In genomic region chr14:31138897-31139429, GRCm38 (mm10) we compare ENCODE assay signal across 23 mouse cellular contexts. TPM values are rescaled to one million over a fixed set of nuclear protein-coding genes. Genes with fewer than 3 reads are reported as not detected.
DNase-seq lines count a peak whose midpoint lies in the region; ATAC-seq lines count a peak whose summit lies in the region.
"Had no signal": no experiment of that assay in that cellular context is flagged by ENCODE, and none has a peak within 500 bp of the region (broad histone marks: within the 10 kb centered on the region; RNA-seq: fewer than 3 reads in every experiment).

No protein-coding gene starts in this region.

- peak; percentile 1 for DNase-seq in adrenal gland, postnatal 25 days
- DNase-seq in adrenal gland, postnatal 10 days = no peak
- DNase-seq in heart, adult 8-10 months (ENCODE audit: low spot score) = no peak
- peak; percentile 2 for DNase-seq in ovary, adult 18-20 months (ENCODE audit: low spot score)
- no peak for DNase-seq in ovary, postnatal 10 days (ENCODE audit: low spot score)
- peak; percentile 16 for DNase-seq in lung, postnatal 25 days (ENCODE audit: low spot score)
- DNase-seq in hindbrain, embryonic 11.5 days (ENCODE audit: low spot score) = no peak
- DNase-seq: kidney, adult 9 months; right cerebral cortex, postnatal 14 days; spleen, adult 18-20 months; thymus, adult 18-20 months; thymus, postnatal 4 days had no signal

- no peaks in the 10 kb centered on the region for H3K27me3 ChIP-seq in heart, embryonic 13.5 days (replicated peaks)
- no peaks in the 10 kb centered on the region for H3K27me3 ChIP-seq in hindbrain, embryonic 11.5 days (ENCODE audit: control insufficient read depth, insufficient read depth, low read length)
- H3K27me3 ChIP-seq: embryonic facial prominence, embryonic 13.5 days; heart, embryonic 12.5 days; intestine, embryonic 15.5 days; limb, embryonic 12.5 days; midbrain, embryonic 13.5 days; neural tube, embryonic 12.5 days had no signal

- H3K9me3 ChIP-seq in heart, embryonic 13.5 days = 0 out of 2 replicates have a peak, but pooled peaks cover 5% of the 10 kb centered on the region
- no peaks in the 10 kb centered on the region for H3K9me3 ChIP-seq in hindbrain, embryonic 11.5 days (ENCODE audit: control insufficient read depth, low read length)
- H3K9me3 ChIP-seq: embryonic facial prominence, embryonic 13.5 days; heart, embryonic 12.5 days; intestine, embryonic 15.5 days; limb, embryonic 12.5 days; midbrain, embryonic 13.5 days; neural tube, embryonic 12.5 days had no signal

- peaks cover 99% of the 10 kb centered on the region for H3K36me3 ChIP-seq in heart, embryonic 13.5 days
- peaks cover 50% of the 10 kb centered on the region for H3K36me3 ChIP-seq in hindbrain, embryonic 11.5 days (ENCODE audit: control insufficient read depth, insufficient read depth, low read length)

- H3K27ac ChIP-seq in heart, embryonic 13.5 days (replicated peaks) = 0 out of 2 replicates have a peak overlapping the region, but pooled peaks have one; percentile 3
- H3K27ac ChIP-seq in hindbrain, embryonic 11.5 days (ENCODE audit: low read depth, low read length) = no peak overlapping the region
- H3K27ac ChIP-seq: embryonic facial prominence, embryonic 13.5 days; hindbrain, embryonic 14.5 days; intestine, embryonic 15.5 days; limb, embryonic 12.5 days; liver, embryonic 14.5 days; macrophage; midbrain, embryonic 13.5 days; neural tube, embryonic 12.5 days had no signal

- no peak overlapping the region for H3K9ac ChIP-seq in heart, embryonic 13.5 days
- H3K9ac ChIP-seq in hindbrain, embryonic 11.5 days (ENCODE audit: low read depth, low read length) = no peak overlapping the region
- H3K9ac ChIP-seq: embryonic facial prominence, embryonic 13.5 days; heart, embryonic 12.5 days; hindbrain, embryonic 14.5 days; intestine, embryonic 15.5 days; limb, embryonic 12.5 days; liver, embryonic 14.5 days; midbrain, embryonic 13.5 days; neural tube, embryonic 12.5 days had no signal

- H3K4me1 ChIP-seq in heart, embryonic 13.5 days = peaks cover 17% of the 10 kb centered on the region
- H3K4me1 ChIP-seq in hindbrain, embryonic 11.5 days (replicated peaks; ENCODE audit: control insufficient read depth, insufficient read depth, low read length) = no peaks in the 10 kb centered on the region; the same call in 1 of the 2 replicates
- H3K4me1 ChIP-seq: limb, embryonic 12.5 days; neural tube, embryonic 12.5 days had no signal

- no peak for ATAC-seq in heart, embryonic 13.5 days (ENCODE audit: extremely low read depth, insufficient number of reproducible peaks, low FRiP score, low TSS enrichment)
- ATAC-seq in hindbrain, embryonic 11.5 days (ENCODE audit: low FRiP score) = no peak
- ATAC-seq: CD4-positive, CD25-positive, alpha-beta regulatory T cell, adult 4 months; intestine, embryonic 15.5 days had no signal

- H3K4me2 ChIP-seq in heart, embryonic 13.5 days = no peak overlapping the region
- H3K4me2 ChIP-seq in hindbrain, embryonic 11.5 days (replicated peaks; ENCODE audit: low read depth, low read length) = no peak overlapping the region
- H3K4me2 ChIP-seq: embryonic facial prominence, embryonic 13.5 days; heart, embryonic 12.5 days; hindbrain, embryonic 14.5 days; intestine, embryonic 15.5 days; limb, embryonic 12.5 days; midbrain, embryonic 13.5 days; neural tube, embryonic 12.5 days had no signal

- 87% methylated on average over 9 of the region's 9 CpGs for WGBS in heart, embryonic 13.5 days
- WGBS in hindbrain, embryonic 11.5 days = 94% methylated on average over 9 of the region's 9 CpGs

- no peak overlapping the region for H3K4me3 ChIP-seq in heart, embryonic 13.5 days
- no peak overlapping the region for H3K4me3 ChIP-seq in hindbrain, embryonic 11.5 days (ENCODE audit: low read depth, low read length)
- H3K4me3 ChIP-seq: embryonic facial prominence, embryonic 13.5 days; heart, embryonic 12.5 days; intestine, embryonic 15.5 days; limb, embryonic 12.5 days; midbrain, embryonic 13.5 days; neural tube, embryonic 12.5 days had no signal

RNA-seq across cellular contexts. Expression of gene Nt5dc2, which starts 8.1 kb away (rescaled TPM):
- 33.5 and 39.5 TPM in 2 replicates for total RNA-seq in adrenal gland, postnatal 25 days (2021)
- 10 to 100 TPM; 52.0 to 52.6 TPM for total RNA-seq in adrenal gland, postnatal 10 days (2021)
- 300 and 318 TPM in 2 replicates for polyA plus RNA-seq in heart, embryonic 13.5 days (2015; fragmentation: Nextera tagmentation; extraction: Ambion mirVana)
- total RNA-seq in heart, adult 8-10 months (2022) = 10 to 100 TPM; 20.2 to 21.7 (median 21.0) TPM
- polyA plus RNA-seq in hindbrain, embryonic 11.5 days (2014; fragmentation: Nextera tagmentation; extraction: Ambion mirVana) = 458 and 483 TPM in 2 replicates
- polyA plus RNA-seq: CD4-positive, CD25-positive, alpha-beta regulatory T cell, adult 4 months had no signal

RNA-seq across cellular contexts. Expression of gene Smim4, which starts 10.2 kb away (rescaled TPM):
- 67.9 and 77.7 TPM in 2 replicates for total RNA-seq in adrenal gland, postnatal 25 days (2021)
- total RNA-seq in adrenal gland, postnatal 10 days (2021) = 100 to 1,000 TPM in 1 of 2 experiments, 10 to 100 TPM in 1; 86.9 to 103 TPM
- 78.4 and 81.9 TPM in 2 replicates for polyA plus RNA-seq in heart, embryonic 13.5 days (2015; fragmentation: Nextera tagmentation; extraction: Ambion mirVana)
- total RNA-seq in heart, adult 8-10 months (2022) = 10 to 100 TPM; 63.7 to 95.7 (median 81.8) TPM
- 58.7 and 65.0 TPM in 2 replicates for polyA plus RNA-seq in hindbrain, embryonic 11.5 days (2014; fragmentation: Nextera tagmentation; extraction: Ambion mirVana)

RNA-seq across cellular contexts. Expression of gene Stab1, which starts 29.5 kb away (rescaled TPM):
- 62.2 and 79.5 TPM in 2 replicates for total RNA-seq in adrenal gland, postnatal 25 days (2021)
- total RNA-seq in adrenal gland, postnatal 10 days (2021) = 10 to 100 TPM; 74.3 to 74.8 TPM
- 43.2 and 49.5 TPM in 2 replicates for polyA plus RNA-seq in heart, embryonic 13.5 days (2015; fragmentation: Nextera tagmentation; extraction: Ambion mirVana)
- 10 to 100 TPM; 50.1 to 64.3 (median 57.1) TPM for total RNA-seq in heart, adult 8-10 months (2022)
- polyA plus RNA-seq in hindbrain, embryonic 11.5 days (2014; fragmentation: Nextera tagmentation; extraction: Ambion mirVana) = 23.5 and 25.5 TPM in 2 replicates

Comparison
In these comparisons a context has a peak if more than half of its experiments do, and no peak if none do; other contexts are left out.
1. DNase-seq: peak in adrenal gland, postnatal 25 days (single experiment), ovary, adult 18-20 months (single experiment) and lung, postnatal 25 days (single experiment); none in adrenal gland, postnatal 10 days (single experiment), heart, adult 8-10 months (single experiment), ovary, postnatal 10 days (single experiment) and hindbrain, embryonic 11.5 days (single experiment).